Mouse (Mus musculus) adrenal gland, adult 8-10 months (tissue): ENCODE data around the gene Prop1. TPM values are rescaled to one million over a fixed set of nuclear protein-coding genes. Genes with fewer than 3 reads are reported as not detected.

Source experiments
- DNase-seq: peaks from one replicate; pipeline ENCODE4 v3.0.0; 2022
- total RNA-seq, 4 experiments: library from RNA; stranded (reverse); gene quantifications; 2 replicates each; pipeline ENCODE4 v1.2.4; 2022

Gene Prop1
- not detected for total RNA-seq

DNA sequence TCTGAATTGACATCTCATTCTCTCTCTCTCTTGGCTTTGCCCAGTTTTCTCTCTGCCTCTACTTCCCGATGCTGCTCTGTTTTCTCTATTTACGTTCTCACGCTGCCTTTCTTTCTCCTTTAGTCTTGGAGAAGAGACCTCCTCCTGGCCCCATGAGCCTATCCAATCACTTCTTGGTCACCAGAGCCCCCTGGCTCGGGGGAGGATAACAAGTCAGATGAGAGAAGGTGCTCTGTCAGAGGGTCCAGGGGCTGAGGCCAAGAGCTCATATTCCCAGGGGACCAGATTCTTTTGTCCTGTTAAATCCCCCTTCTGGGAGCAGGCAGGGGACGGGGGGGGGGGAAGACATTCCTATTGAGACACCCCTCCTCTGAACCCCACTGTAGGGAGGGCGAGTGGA is at the start of gene Prop1:
Gene Prop1, minus strand, starts transcription at position 101 of the 400 bp plus-strand sequence.
- DNase-seq, result no peak

DNA sequence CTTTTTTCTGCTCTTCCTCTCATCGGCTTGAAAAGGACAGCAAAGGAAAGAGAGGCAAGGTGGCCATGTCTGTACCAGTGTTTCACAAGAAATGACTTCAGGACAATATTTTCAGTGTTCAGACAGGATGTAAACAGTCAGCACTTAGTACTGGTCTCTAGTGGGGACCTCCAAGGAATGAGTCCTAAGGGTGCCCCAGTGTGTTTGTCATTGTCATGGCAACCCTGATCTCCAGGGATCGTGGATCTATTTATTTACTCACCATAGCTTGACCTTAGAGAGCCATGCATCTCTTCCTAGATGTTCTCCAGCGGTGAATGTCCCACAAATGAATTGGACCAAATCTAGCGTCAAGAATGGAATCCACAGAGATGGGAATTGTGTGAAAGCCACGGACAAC is 49.7 kb upstream of the Prop1 start, which contains the start of gene Olfr51:
Gene Olfr51, plus strand, starts transcription at position 301 of the 400 bp plus-strand sequence.
- no peak for DNase-seq

DNA sequence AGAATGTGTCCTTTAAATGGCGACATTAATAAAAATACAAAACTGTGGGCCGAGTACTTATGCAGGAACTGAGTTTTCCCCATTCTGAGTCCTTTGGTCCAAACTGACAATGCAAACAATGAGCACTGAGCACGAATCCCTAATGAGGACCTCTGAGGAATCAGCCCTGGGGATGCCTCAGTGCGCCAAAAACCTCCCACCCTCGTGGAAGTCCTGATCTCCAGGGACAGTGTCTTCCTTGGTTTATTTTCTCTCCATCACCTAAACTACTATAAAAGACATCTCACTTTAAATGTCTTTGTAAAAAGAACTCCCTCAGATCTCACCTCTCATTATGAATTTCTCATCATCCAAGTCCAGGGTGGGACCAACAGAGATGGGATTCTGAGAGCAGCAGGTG is 28.1 kb upstream of the Prop1 start, which contains the start of gene Olfr1377:
Gene Olfr1377, plus strand, starts transcription at position 301 of the 400 bp plus-strand sequence.
- no peak for DNase-seq

DNA sequence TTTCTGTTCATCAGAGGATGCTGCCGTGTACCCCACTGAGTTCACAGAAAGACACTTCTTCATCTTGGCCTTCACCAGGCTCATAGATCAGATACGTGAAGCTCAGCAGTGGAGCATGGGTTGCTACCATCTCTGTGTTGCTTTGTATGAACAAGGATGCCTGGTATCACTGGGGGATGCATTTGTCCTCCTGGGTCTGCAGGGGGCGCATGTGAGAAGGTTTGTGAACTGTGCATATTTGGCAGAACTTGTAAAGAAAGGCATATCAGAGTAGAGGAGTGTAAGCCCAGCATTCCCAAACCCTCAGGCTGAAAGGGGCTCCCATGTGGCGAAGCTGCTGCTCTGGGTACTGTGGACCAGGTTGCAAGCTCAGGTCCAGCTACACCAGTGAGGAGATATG is 23.7 kb upstream of the Prop1 start:
- DNase-seq, result peak; percentile 13

DNA sequence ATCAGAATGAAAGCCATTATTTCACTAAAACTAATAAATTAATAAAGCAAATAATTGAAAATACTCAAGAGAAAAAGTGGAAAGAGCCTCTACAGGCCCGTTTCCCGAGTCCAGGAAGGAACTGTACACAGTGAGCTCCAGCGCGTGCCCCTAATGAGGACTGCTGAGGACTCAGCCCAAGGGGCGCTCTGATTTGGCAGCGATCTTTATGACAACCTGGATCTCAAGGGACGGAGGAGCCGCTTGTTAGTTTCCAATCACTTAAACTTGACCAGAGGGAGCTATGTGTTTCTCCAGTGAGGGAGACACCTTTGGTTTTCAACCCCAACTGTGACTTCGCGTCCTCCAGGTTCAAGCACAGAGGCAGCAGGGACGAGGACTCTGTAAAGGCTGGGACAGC is 12.7 kb upstream of the Prop1 start, which contains the start of gene Olfr1378:
Gene Olfr1378, plus strand, starts transcription at position 301 of the 400 bp plus-strand sequence.
- no peak for DNase-seq

DNA sequence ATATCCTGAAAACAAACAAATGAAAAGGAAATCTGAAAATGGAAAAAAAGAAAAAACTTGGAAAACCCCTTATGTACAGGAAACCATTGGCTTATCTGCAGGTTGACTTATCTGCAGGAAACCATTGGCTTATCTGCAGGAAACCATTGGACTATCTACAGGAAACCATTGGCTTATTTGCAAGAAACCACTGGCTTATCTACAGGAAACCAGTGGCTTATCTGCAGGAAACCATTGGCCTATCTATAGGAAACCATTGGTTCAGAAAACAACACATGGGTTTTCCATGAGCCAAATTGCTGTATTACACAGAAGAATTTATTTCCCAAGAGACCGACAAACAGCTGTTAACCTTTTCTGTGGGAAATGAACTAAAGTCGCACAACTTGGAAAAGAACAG is 11.3 kb upstream of the Prop1 start:
- DNase-seq, result no peak

DNA sequence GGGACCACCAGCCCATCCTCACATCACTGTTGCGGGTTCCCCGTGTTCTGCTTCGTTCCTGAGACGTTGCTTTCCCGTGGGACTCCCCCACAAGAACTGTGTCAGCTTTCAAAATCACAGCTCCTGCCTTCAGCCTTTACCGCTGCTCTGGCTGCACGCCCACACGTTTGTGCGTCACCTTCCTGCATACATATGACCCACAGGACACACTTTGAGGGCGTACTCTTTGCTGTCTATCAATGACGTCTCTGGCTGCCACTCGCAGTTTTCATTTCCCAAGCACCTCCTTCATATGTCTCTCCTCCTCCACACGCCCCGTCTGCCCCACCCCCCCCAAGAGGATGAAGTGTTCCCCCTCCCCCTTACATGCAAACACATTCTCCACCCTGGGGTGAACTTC is 1.3 kb downstream of the Prop1 start:
- no peak for DNase-seq

DNA sequence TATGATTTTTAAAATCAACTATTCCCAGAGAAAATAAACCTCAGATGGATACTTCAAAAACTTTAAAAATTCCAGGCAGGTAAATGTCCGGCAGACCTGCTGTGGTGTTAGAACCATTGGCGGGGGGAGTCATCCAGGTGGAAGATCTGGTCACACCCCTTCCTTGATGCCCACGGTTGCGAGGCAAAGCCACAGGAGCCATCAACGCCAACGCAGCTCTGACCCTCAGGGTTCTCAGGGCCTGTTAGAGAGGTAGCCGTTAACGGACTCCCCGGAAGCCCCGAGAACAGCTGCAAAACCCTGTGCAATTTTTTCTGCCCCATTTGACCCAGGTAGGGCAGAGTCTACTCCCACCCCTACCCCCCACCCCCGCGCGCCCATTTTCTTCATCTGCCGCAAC is 10.1 kb downstream of the Prop1 start, which contains the start of gene 4933414I15Rik:
Gene 4933414I15Rik, minus strand, starts transcription at position 260 of the 400 bp plus-strand sequence.
- DNase-seq, result no peak

DNA sequence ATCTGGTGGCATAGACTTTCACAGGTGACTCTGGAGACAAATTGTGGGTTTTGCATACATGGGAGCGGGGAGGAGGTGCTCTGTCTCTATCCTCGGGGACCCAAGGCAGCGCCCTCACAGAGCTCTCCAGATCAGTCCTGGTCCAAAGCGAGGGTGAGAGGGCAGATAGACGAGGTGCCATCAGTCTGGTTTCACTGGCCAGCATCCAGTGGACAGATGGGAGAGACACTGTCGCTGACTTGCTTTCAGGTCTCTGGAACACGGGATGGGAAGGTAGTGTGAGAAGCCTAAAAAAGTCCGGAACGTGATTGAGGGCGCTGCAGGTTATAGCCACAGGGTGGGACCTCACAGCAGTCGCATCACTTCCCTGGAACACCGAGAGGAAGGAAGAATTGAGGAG is 11.2 kb downstream of the Prop1 start:
- DNase-seq, result no peak

DNA sequence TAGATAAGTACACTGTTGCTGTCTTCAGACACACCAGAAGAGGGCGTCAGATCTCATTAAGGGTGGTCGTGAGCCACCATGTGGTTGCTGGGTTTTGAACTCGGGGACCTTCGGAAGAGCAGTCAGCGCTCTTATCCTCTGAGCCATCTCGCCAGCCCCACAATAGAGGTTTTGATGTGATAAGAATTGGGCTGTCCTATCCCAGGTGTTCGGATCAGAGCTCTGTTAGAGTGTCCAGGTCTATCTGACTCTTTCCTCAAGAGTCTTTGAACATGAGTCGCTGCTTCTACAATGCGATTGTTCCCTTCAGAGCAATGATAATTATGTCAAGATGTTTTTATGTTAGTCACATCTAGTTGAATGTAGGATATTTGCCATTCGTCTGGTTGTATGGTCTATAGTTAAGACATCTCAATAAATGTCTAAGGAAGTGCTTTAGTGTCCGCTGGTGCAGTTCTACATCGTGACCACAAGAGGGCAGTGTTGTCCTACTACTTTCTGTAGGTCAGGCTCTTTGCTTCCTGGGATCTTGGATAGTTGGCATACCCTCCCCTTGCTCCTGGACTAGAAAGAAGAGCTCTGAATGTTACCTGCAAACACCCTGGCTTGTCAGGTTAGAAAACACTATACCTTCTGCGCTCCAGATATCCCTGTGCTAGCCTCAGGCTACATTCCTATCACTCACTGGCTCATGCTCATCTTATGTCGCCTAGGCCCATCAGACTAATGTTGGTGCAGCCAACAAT is 13.8 kb downstream of the Prop1 start:
- no peak for DNase-seq

DNA sequence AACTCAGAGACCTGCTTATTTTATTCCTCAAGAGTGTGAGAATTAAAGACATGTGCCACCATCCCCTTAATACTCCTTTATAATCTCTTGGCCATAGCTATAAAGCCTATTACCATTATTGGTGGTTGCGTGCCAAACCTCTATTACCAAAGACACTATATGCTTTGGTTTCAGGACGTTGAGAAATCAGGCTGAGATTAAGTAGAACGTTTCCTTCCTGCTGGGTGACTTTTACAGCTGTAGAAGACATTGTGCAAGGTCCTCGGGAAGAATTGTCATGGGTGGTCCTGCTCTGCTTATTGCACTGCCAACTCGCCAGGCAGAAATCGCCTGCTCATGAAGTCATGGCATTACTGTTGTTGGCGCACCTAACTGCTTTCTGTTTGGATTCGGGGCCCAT is 15.1 kb downstream of the Prop1 start:
- no peak for DNase-seq

DNA sequence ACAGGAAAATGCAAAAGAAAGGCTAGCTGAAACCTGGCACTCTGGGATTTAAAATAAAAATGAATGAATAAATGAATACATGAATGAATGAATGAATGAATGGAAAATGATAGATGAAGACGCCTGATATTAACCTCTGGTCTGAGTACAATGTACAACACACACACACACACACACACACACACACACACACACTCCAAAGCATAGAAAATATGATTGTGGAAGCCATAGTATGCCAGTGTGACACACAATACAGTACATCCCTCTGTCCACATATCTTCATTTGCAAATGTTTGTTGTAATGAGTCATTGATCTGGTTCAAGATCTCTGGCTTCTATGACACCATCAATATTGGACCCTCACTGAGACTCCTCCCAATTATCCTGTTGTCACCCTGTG is 21.5 kb downstream of the Prop1 start:
- DNase-seq, result no peak

DNA sequence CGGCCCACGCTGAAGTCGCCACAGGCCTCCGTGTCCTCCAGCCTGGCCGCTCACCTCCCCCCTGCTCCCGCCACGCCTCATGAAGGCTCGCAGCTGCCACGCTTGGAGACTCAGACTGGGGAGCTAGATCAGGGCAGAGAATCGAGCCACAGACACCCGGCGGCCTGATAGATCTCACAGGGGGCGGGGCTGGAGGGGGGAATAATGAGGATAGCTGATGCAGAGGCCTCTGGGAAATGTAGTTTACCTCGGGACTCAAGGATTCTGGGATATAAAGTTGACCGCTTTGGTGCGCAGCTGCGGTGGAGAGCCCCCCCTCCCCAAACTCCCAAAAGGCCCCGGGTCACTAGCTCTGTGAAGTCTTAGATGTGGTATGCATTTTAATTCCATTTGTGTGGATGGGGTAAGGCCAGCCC is 22.1 kb downstream of the Prop1 start, which contains the start of gene Zfp354b:
Gene Zfp354b, minus strand, starts transcription at position 183 of the 416 bp plus-strand sequence.
- peak; percentile 79 for DNase-seq

DNA sequence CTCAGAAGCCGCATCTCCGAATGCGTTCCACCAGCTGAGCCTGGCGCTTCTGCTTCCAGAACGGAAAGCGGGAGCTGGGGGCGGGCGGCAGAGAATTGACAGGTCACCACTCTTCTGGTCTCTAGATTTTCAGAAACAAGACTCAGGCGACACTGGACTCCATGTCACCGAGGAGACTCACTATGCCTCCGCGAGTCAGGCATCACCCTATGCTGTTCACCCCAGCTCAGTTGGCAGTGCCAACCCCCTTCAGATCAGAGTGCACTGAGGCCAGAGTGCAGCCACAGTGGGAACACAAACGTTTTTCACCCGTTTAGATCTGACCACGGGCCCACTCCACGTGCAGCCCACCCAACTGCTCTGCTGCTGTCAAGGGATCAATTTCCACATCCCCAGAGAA is 22.5 kb downstream of the Prop1 start:
- DNase-seq, result peak; percentile 13

DNA sequence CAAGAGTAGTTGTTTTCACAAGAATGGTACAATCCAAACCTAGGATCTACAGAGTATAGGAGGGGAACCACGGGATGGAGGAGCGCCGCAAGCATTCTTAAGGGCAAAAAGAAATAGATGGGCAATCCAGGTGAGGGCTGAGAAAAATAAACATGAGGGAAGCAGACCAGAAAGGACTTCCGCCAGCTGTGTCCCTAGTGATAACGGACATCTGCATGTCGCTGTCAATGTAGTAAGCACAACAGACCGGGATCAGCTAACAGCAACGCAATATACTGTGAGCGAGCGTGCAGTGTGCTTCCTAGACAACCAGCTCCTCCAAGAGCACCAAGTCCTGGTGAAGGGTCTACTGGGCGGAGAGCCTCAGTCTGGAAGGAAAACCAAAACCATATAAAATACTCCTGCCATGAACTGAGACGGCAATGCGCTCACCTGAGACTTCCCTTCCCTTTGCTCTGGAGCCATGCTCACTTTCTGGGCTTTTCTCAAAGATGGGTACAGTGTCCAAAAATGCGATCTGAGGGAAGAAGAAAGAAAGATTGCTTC is 23.0 kb downstream of the Prop1 start:
- no peak for DNase-seq

DNA sequence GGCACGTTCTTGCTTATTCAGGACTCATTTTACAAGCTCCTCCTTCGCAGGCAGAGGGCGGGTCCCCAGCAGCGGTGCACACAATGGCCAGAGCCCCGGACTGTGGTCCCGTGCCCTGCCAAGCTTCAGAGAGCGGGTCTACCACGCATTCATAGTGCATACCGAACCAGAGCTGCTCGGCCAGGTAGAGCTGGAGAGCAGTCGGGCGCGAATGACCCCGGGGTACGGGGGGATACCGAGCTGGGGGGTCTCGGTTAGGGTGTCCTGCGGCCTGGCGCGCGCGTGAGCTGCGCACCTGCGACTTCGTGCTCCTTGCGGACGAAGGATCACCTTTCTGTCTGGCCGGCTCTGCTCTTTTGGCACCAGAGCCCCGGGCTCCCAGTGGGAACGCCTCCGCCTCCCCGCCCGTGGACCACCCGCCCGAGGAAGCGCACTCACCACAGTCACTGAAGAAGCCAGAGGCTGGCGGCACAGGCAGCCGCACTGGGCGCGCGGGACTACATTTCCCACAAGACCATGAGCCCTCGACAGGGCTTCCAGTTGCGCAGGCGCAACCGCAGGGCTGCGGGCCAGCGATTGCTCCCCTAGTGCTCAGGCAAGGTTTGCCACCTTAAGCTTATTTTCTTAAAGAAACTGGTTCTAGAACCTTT is 37.8 kb downstream of the Prop1 start, which contains the start of gene Zfp2:
Gene Zfp2, minus strand, starts transcription at position 495 of the 650 bp plus-strand sequence.
- DNase-seq, result peak; percentile 87

DNA sequence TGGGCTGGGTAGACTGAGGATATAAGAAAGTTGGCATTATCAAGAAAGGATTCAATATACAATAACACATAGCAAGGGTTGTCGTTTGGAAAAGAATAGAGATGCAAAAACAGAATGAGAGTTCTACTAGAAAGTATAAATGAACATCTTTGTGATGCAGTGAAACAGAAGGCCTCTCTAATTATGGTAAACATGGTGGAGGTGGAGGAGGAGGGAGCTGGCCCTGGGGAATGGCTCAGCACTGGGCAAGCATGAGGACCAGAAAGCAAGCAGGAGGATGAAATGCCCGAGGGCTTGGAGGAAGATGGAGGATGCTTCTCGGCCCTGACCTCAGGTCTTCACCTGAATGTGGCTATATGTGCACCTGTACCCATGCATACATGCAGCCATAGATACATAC is 39.1 kb downstream of the Prop1 start:
- DNase-seq, result no peak

DNA sequence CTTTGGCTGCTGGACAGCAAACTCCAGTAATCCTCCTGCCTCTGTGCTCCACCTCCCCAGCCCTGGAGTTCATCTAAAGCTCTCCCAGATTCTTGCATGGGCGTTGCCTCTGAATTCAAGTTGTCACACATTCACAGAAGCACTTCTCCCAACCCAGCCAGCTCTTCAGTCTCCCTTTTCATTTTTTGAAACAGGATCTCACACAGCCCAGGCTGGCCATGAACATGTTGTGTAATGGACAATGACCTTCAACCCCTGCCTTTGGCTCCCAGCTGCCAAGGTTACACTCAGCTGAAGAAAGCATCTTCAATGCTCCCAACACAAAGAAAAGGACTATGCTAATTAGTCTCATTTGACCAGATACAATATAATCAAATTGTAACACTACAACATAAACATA is 40.3 kb downstream of the Prop1 start:
- DNase-seq, result peak; percentile 19

DNA sequence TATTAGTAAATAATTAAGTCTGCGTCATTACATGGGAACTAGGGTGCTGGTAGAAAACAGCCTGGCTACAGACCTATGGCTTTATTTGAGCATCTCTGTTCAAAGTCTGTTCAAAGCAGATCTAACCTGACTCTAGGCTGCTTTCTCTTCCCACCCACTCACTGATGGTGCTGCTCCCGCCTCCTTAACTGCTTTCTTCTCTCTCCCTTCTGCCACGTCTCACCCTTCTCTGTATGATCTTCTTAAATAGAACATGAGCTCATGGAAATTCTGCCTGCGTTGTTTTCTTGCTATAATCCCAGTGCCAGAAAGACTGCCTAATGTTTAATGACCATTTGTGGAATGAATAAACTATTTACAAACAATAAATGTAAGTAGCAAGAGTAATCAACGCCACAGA is 45.4 kb downstream of the Prop1 start:
- no peak for DNase-seq
